Mouse (Mus musculus): ENCODE results near the gene Il11. TPM values are rescaled to one million over a fixed set of nuclear protein-coding genes. Genes with fewer than 3 reads are reported as not detected.

Il11 gene
- polyA plus RNA-seq, 2 experiments = 0.03 TPM; not detected in 1

DNA sequence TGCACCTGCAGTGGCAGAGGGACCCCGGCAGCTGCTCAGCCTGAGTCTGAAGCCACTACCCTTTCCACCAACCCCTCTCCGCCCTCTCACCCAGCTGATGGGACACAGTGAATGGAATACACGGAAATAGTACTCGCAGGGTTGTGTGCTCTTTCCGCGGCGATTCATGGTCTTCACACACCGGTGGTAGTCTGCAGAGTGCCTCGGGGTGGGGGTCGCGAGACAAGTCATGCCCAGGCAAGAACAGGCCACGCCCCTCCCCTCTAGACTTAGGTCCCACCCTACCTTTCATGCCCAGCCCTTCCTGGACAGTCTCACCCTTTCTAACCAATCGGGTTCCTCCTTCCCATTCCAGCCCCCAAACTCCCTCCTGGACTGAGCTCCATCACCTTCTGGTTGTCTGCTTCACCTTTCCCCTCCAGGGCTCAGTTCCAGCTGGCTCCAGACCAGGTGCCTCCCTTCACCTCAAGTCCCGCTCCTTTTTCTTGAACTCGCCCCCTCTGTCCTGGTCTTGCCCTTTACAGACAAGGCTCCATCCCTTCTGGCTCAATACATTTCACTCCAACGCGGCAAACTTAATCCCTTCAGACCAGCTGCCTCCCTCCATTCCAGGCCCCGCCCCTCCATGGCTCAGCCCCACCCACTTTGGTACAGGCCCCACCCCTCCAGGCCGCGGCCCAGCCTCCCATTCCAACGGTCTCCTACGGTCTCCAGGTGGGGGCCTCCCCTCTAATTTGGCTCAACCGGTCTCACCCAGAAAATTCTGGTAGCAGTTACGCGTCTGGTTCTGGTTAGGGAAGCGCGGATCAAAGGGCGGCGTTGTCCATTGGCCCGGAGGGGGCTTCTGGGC is 30.5 kb downstream of the Il11 start:
- no peaks in the 10 kb centered on the region for H3K27me3 ChIP-seq (ENCODE audit: control insufficient read depth, insufficient read depth, low read length)
- TF ChIP-seq EP300 (IDR thresholded peaks at IDR 0.05; ENCODE audit: low read depth) (no peak), CTCF (IDR thresholded peaks at IDR 0.05; ENCODE audit: low read depth) (no peak)
- 3% methylated on average over 30 of the region's 30 CpGs for WGBS (ENCODE audit: insufficient replicate concordance)
- H3K27ac ChIP-seq = peak overlapping the region; percentile 71
- peak overlapping the region; percentile 58 for H3K9ac ChIP-seq (replicated peaks)
- peak overlapping the region; percentile 60 to 75 for H3K4me3 ChIP-seq (ENCODE audit: insufficient read depth in 1 of 2, low read depth in 2 of 2, low read length in 2 of 2)
- DNase-seq (ENCODE audit: low read depth in 3 of 3, low spot score in 3 of 3) (peak in 2 of 3 experiments; percentile 57 to 73), ATAC-seq (ENCODE audit: insufficient read depth) (peak; percentile 80)
- H3K4me2 ChIP-seq (ENCODE audit: low read depth) = peak overlapping the region; percentile 63
- H3K9me3 ChIP-seq (ENCODE audit: control insufficient read depth, low read length) = no peaks in the 10 kb centered on the region
- H3K36me3 ChIP-seq (replicated peaks; ENCODE audit: control insufficient read depth, insufficient read depth, low read depth) = no peaks in the 10 kb centered on the region; the same call in 1 of the 2 replicates
- peaks cover 42 to 44% of the 10 kb centered on the region in 2 experiments for H3K4me1 ChIP-seq (replicated peaks; ENCODE audit: control insufficient read depth in 2 of 2, insufficient read depth in 2 of 2, low read length in 1 of 2)

DNA sequence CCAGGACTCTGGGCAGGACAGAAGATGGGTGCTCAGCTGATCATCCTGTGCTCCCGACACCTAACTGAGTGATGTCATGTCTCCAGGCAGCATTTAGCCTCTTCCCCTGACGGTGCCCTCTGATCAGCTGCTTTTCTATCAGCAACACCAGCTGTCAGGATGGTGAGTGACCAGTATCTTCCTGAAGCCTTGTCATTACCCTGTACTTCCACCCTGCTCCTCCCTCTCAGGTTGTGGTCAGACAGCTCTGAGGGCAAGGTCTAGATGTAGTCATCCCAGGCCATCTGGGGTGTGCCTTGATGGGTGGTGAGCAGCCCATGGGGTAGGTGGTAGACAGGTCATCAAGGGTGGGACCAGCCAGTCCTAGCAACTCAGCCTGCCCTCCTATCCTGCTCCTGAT is 33.5 kb downstream of the Il11 start:
- ATAC-seq (ENCODE audit: insufficient read depth) = peak; percentile 9
- TF ChIP-seq CTCF (IDR thresholded peaks at IDR 0.05; ENCODE audit: low read depth) = no peak
- TF ChIP-seq EP300 (IDR thresholded peaks at IDR 0.05; ENCODE audit: low read depth) = peak; percentile 51; the same call in 1 of the 2 replicates
- peak overlapping the region; percentile 50 for H3K9ac ChIP-seq (replicated peaks)
- DNase-seq (ENCODE audit: low read depth in 3 of 3, low spot score in 3 of 3) = peak in 1 of 3 experiments; percentile 53
- H3K4me2 ChIP-seq (ENCODE audit: low read depth) = peak overlapping the region; percentile 95
- H3K4me1 ChIP-seq (replicated peaks; ENCODE audit: control insufficient read depth in 2 of 2, insufficient read depth in 2 of 2, low read length in 1 of 2) = peaks cover 69 to 73% of the 10 kb centered on the region in 2 experiments
- peaks cover 15% of the 10 kb centered on the region for H3K36me3 ChIP-seq (replicated peaks; ENCODE audit: control insufficient read depth, insufficient read depth, low read depth)
- H3K9me3 ChIP-seq (ENCODE audit: control insufficient read depth, low read length) = no peaks in the 10 kb centered on the region
- 40% methylated on average over 2 of the region's 2 CpGs for WGBS (ENCODE audit: insufficient replicate concordance)
- no peak overlapping the region for H3K4me3 ChIP-seq (ENCODE audit: insufficient read depth in 1 of 2, low read depth in 2 of 2, low read length in 2 of 2)
- no peaks in the 10 kb centered on the region for H3K27me3 ChIP-seq (ENCODE audit: control insufficient read depth, insufficient read depth, low read length)
- peak overlapping the region; percentile 97 for H3K27ac ChIP-seq

DNA sequence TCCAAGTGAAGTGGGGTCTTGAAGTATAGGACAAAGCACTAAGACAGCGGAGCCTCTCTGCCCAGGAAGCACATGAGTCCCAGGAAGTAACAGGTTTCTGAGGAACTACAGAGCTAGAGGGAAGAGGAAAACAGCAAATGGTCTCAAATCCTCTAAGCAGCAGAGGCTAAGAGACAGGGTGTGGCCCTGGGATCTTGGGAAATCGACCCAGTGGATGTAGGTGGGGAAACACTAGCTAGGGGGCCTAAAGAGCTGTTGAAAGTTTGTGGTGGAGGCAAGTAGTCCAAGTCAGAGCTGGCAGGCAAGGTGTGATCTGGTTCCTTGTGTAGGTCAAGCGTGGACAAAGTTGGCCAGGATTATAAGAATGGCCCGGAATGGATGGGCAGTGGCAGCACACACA is 34.3 kb downstream of the Il11 start:
- peaks cover 74 to 80% of the 10 kb centered on the region in 2 experiments for H3K4me1 ChIP-seq (replicated peaks; ENCODE audit: control insufficient read depth in 2 of 2, insufficient read depth in 2 of 2, low read length in 1 of 2)

GRCm38 (mm10) chr7:4747156-4747899 is 35.3 kb downstream of the Il11 start:
- Histone ChIP-seq H3K27me3 (ENCODE audit: control insufficient read depth, insufficient read depth, low read length) (no peaks in the 10 kb centered on the region), H3K4me2 (ENCODE audit: low read depth) (peak overlapping the region; percentile 95), H3K4me1 (replicated peaks; ENCODE audit: control insufficient read depth in 2 of 2, insufficient read depth in 2 of 2, low read length in 1 of 2) (peaks cover 72 to 84% of the 10 kb centered on the region in 2 experiments), H3K9me3 (ENCODE audit: control insufficient read depth, low read length) (no peaks in the 10 kb centered on the region), H3K27ac (peak overlapping the region; percentile 97), H3K36me3 (replicated peaks; ENCODE audit: control insufficient read depth, insufficient read depth, low read depth) (peaks cover 15% of the 10 kb centered on the region), H3K4me3 (ENCODE audit: insufficient read depth in 1 of 2, low read depth in 2 of 2, low read length in 2 of 2) (peak overlapping the region in 1 of 2 experiments; percentile 17; a peak in 3 of 4 replicates), H3K9ac (replicated peaks) (peak overlapping the region; percentile 68)
- WGBS (ENCODE audit: insufficient replicate concordance) = 26% methylated on average over 9 of the region's 9 CpGs
- peak; percentile 68 for ATAC-seq (ENCODE audit: insufficient read depth)
- peak; percentile 83 to 86 (median 83) for DNase-seq (ENCODE audit: low read depth in 3 of 3, low spot score in 3 of 3)
- TF ChIP-seq CTCF (IDR thresholded peaks at IDR 0.05; ENCODE audit: low read depth) = no peak
- peak; percentile 93 for TF ChIP-seq EP300 (IDR thresholded peaks at IDR 0.05; ENCODE audit: low read depth)

More for the DNA sequence above, 34.3 kb downstream of the Il11 start:
- ATAC-seq (ENCODE audit: insufficient read depth) (no peak), DNase-seq (ENCODE audit: low read depth in 3 of 3, low spot score in 3 of 3) (no peak)
- peak; percentile 27 for TF ChIP-seq CTCF (IDR thresholded peaks at IDR 0.05; ENCODE audit: low read depth)
- TF ChIP-seq EP300 (IDR thresholded peaks at IDR 0.05; ENCODE audit: low read depth) = no peak
- H3K9ac ChIP-seq (replicated peaks) = peak overlapping the region; percentile 68
- 67% methylated on average over 4 of the region's 4 CpGs for WGBS (ENCODE audit: insufficient replicate concordance)
- H3K27ac ChIP-seq = peak overlapping the region; percentile 97
- H3K4me3 ChIP-seq (ENCODE audit: insufficient read depth in 1 of 2, low read depth in 2 of 2, low read length in 2 of 2) = no peak overlapping the region
- H3K36me3 ChIP-seq (replicated peaks; ENCODE audit: control insufficient read depth, insufficient read depth, low read depth) = peaks cover 15% of the 10 kb centered on the region
- H3K27me3 ChIP-seq (ENCODE audit: control insufficient read depth, insufficient read depth, low read length) = no peaks in the 10 kb centered on the region
- peak overlapping the region; percentile 95 for H3K4me2 ChIP-seq (ENCODE audit: low read depth)
- H3K9me3 ChIP-seq (ENCODE audit: control insufficient read depth, low read length) = no peaks in the 10 kb centered on the region
